Mouse (Mus musculus) liver, embryonic 11.5 days (tissue): ENCODE measurements around the gene Pla2g7. TPM values are rescaled to one million over a fixed set of nuclear protein-coding genes. Genes with fewer than 3 reads are reported as not detected.
"Not testable (repeated sequence)": the region's sequence is repeated elsewhere in the genome, so short reads cannot be mapped to it uniquely, and the experiment has no call there.

Source experiments
- ATAC-seq: fragments of 200-750 bp; cut with Nextera tagmentation; replicated peaks from 2 replicates; pipeline ENCODE4 v1.8.0; 2017; ENCODE audit warnings: moderate number of reproducible peaks, mild to moderate bottlenecking, moderate TSS enrichment, moderate library complexity; ENCODE audit not compliant: low FRiP score
- DNase-seq: peaks from one replicate; pipeline ENCODE4 v3.0.0-alpha.2; 2017; ENCODE audit warnings: low spot score
- H3K27ac ChIP-seq: fragments of 300-500 bp; sonication (generic); 2 replicates; pipeline ENCODE4 v1.5.1; 2014; ENCODE audit warnings: mild to moderate bottlenecking, low read depth, low read length, control low read depth
- H3K27me3 ChIP-seq: fragments of 300-500 bp; sonication (generic); replicated peaks from 2 replicates; pipeline ENCODE4 v1.6.1; 2014; ENCODE audit warnings: low read length, mixed read lengths; ENCODE audit not compliant: control insufficient read depth, insufficient read depth
- H3K36me3 ChIP-seq: fragments of 300-500 bp; sonication (generic); 2 replicates; pipeline ENCODE4 v1.6.1; 2014; ENCODE audit warnings: mild to moderate bottlenecking, low read length, moderate library complexity, mixed read lengths; ENCODE audit not compliant: control insufficient read depth, insufficient read depth
- H3K4me1 ChIP-seq: fragments of 300-500 bp; sonication (generic); replicated peaks from 2 replicates; pipeline ENCODE4 v1.6.1; 2014; ENCODE audit warnings: low read length, mixed read lengths; ENCODE audit not compliant: control insufficient read depth, insufficient read depth
- H3K4me2 ChIP-seq: fragments of 300-500 bp; sonication (generic); 2 replicates; pipeline ENCODE4 v1.6.1; 2014; ENCODE audit warnings: mild to moderate bottlenecking, control low read depth, moderate library complexity
- H3K4me3 ChIP-seq: fragments of 300-500 bp; sonication (generic); 2 replicates; pipeline ENCODE4 v1.5.1; 2014; ENCODE audit warnings: low read depth, low read length, control low read depth
- H3K9ac ChIP-seq: fragments of 300-500 bp; sonication (generic); 2 replicates; pipeline ENCODE4 v1.6.1; 2014; ENCODE audit warnings: low read depth, low read length, control low read depth
- H3K9me3 ChIP-seq: fragments of 300-500 bp; sonication (generic); 2 replicates; pipeline ENCODE4 v1.6.1; 2016; ENCODE audit warnings: low read length, inconsistent platforms, mixed read lengths; ENCODE audit not compliant: control insufficient read depth
- WGBS: fragments of 180-500 bp; shearing (Covaris S2); extraction: QIAGEN DNeasy Blood & Tissue Kit; methylation state at CpG from one replicate; pipeline ENCODE4 v1.1.7; 2014; 5-methylcytosine and 5-hydroxymethylcytosine counted together
- polyA plus RNA-seq: library from polyadenylated mRNA; unstranded; fragments of >200 nt; fragmentation: Nextera tagmentation; extraction: Ambion mirVana; gene quantifications from 2 replicates; pipeline ENCODE4 v1.2.1, GENCODE M21; 2014

Pla2g7 gene
- 3.1 and 3.7 TPM in 2 replicates for polyA plus RNA-seq

GRCm38 (mm10) chr17:43567992-43568888 lies at the start of gene Pla2g7:
Pla2g7 (plus strand) TSS chr17:43568098.
- Histone ChIP-seq H3K27me3 (no peaks in the 10 kb centered on the region), H3K9ac (peak within 1 kb of the TSS; percentile 5; the same call in 1 of the 2 replicates), H3K4me2 (peak within 1 kb of the TSS; percentile 75), H3K9me3 (no peaks in the 10 kb centered on the region), H3K4me3 (peak within 1 kb of the TSS; percentile 45), H3K27ac (no peak within 1 kb of the TSS), H3K36me3 (no peaks in the 10 kb centered on the region), H3K4me1 (peaks cover 3% of the 10 kb centered on the region; the same call in 1 of the 2 replicates)
- peak; percentile 61 for DNase-seq
- 2% methylated on average over 34 of the region's 34 CpGs for WGBS
- peak; percentile 10; the same call in 1 of the 2 replicates for ATAC-seq

- H3K4me3 ChIP-seq, result no peak overlapping the region
- H3K4me2 ChIP-seq, result no peak overlapping the region
- H3K9me3 ChIP-seq, result no peaks in the 10 kb centered on the region
- H3K36me3 ChIP-seq, result no peaks in the 10 kb centered on the region
- 0 out of 2 replicates have a peak, but pooled peaks have one; percentile 29 for ATAC-seq
- 27% methylated on average over 18 of the region's 18 CpGs for WGBS
- no peaks in the 10 kb centered on the region for H3K27me3 ChIP-seq
- no peak overlapping the region for H3K9ac ChIP-seq
- peak; percentile 39 for DNase-seq
- no peaks in the 10 kb centered on the region for H3K4me1 ChIP-seq
- H3K27ac ChIP-seq, result no peak overlapping the region
Measured at GRCm38 (mm10) chr17:43518644-43519409, 49.1 kb upstream of the Pla2g7 start.

GRCm38 (mm10) chr17:43520166-43520565 lies 47.7 kb upstream of the Pla2g7 start:
- ATAC-seq, result no peak
- H3K4me1 ChIP-seq, result no peaks in the 10 kb centered on the region

GRCm38 (mm10) chr17:43530507-43530906 lies 37.4 kb upstream of the Pla2g7 start:
- Histone ChIP-seq H3K36me3 (no peaks in the 10 kb centered on the region), H3K4me1 (no peaks in the 10 kb centered on the region), H3K4me3 (no peak overlapping the region), H3K27ac (no peak overlapping the region), H3K9ac (no peak overlapping the region), H3K27me3 (no peaks in the 10 kb centered on the region), H3K4me2 (no peak overlapping the region), H3K9me3 (no peaks in the 10 kb centered on the region)
- DNase-seq (no peak), ATAC-seq (no peak)
- WGBS, result 92% methylated on average over 2 of the region's 2 CpGs

More at GRCm38 (mm10) chr17:43520166-43520565, 47.7 kb upstream of the Pla2g7 start:
- Histone ChIP-seq H3K27ac (no peak overlapping the region), H3K36me3 (no peaks in the 10 kb centered on the region), H3K4me2 (no peak overlapping the region), H3K9me3 (no peaks in the 10 kb centered on the region), H3K27me3 (no peaks in the 10 kb centered on the region), H3K9ac (no peak overlapping the region), H3K4me3 (no peak overlapping the region)
- no peak for DNase-seq
- 55% methylated on average over 3 of the region's 3 CpGs for WGBS

- Histone ChIP-seq H3K4me1 (no peaks in the 10 kb centered on the region), H3K4me3 (no peak overlapping the region), H3K9me3 (no peaks in the 10 kb centered on the region), H3K9ac (no peak overlapping the region), H3K27me3 (no peaks in the 10 kb centered on the region), H3K27ac (no peak overlapping the region), H3K36me3 (no peaks in the 10 kb centered on the region), H3K4me2 (no peak overlapping the region)
- WGBS, result 80% methylated on average over 4 of the region's 4 CpGs
- no peak for DNase-seq
- ATAC-seq, result no peak
Measured at GRCm38 (mm10) chr17:43531192-43531591, 36.7 kb upstream of the Pla2g7 start.

GRCm38 (mm10) chr17:43534362-43535222 lies 33.3 kb upstream of the Pla2g7 start:
- H3K9ac ChIP-seq, result no peak overlapping the region
- no peak overlapping the region for H3K27ac ChIP-seq
- no peaks in the 10 kb centered on the region for H3K9me3 ChIP-seq
- no peaks in the 10 kb centered on the region for H3K27me3 ChIP-seq
- ATAC-seq, result no peak; the same call in 1 of the 2 replicates
- peak; percentile 55 for DNase-seq
- H3K36me3 ChIP-seq, result no peaks in the 10 kb centered on the region
- peak overlapping the region; percentile 54 for H3K4me2 ChIP-seq
- H3K4me1 ChIP-seq, result no peaks in the 10 kb centered on the region
- WGBS, result 20% methylated on average over 23 of the region's 23 CpGs
- H3K4me3 ChIP-seq, result peak overlapping the region; percentile 23

- H3K27ac ChIP-seq, H3K9me3 ChIP-seq, ATAC-seq, H3K4me1 ChIP-seq, H3K4me2 ChIP-seq, H3K9ac ChIP-seq, H3K36me3 ChIP-seq, DNase-seq, H3K27me3 ChIP-seq, H3K4me3 ChIP-seq: not testable (repeated sequence)
- 79% methylated on average over 6 of the region's 6 CpGs for WGBS
Measured at GRCm38 (mm10) chr17:43536841-43537240, 31.1 kb upstream of the Pla2g7 start.

- WGBS, result 83% methylated on average over 3 of the region's 3 CpGs
- Histone ChIP-seq H3K9ac (no peak overlapping the region), H3K27me3 (no peaks in the 10 kb centered on the region), H3K4me1 (no peaks in the 10 kb centered on the region), H3K36me3 (no peaks in the 10 kb centered on the region), H3K4me3 (no peak overlapping the region), H3K4me2 (no peak overlapping the region), H3K27ac (no peak overlapping the region), H3K9me3 (no peaks in the 10 kb centered on the region)
- no peak for DNase-seq
- no peak for ATAC-seq
Measured at GRCm38 (mm10) chr17:43538767-43539166, 29.1 kb upstream of the Pla2g7 start.
